Mouse (Mus musculus) small intestine, adult 2 months (tissue): ENCODE results near the gene Cxcl13. TPM values are rescaled to one million over a fixed set of nuclear protein-coding genes. Genes with fewer than 3 reads are reported as not detected.

Experiments
- H3K27ac ChIP-seq: fragments of 200-500 bp; 2 replicates; pipeline ENCODE4 v1.5.1; 2012; ENCODE audit warnings: low read depth, low read length, control low read depth, inconsistent platforms; ENCODE audit not compliant: insufficient read depth
- H3K27me3 ChIP-seq: fragments of 200-500 bp; 2 replicates; pipeline ENCODE4 v1.6.1; 2012; ENCODE audit warnings: mild to moderate bottlenecking, moderate library complexity, low read length, inconsistent platforms; ENCODE audit not compliant: control insufficient read depth, insufficient read depth
- H3K36me3 ChIP-seq: fragments of 200-500 bp; 2 replicates; pipeline ENCODE4 v1.6.1; 2012; ENCODE audit warnings: mild to moderate bottlenecking, low read length, control low read depth, inconsistent platforms; ENCODE audit not compliant: control insufficient read depth, insufficient read depth
- H3K4me1 ChIP-seq: fragments of 200-500 bp; 2 replicates; pipeline ENCODE4 v1.6.1; 2012; ENCODE audit warnings: low read length, inconsistent platforms, mixed read lengths; ENCODE audit not compliant: control insufficient read depth, insufficient read depth, insufficient read length
- H3K4me3 ChIP-seq: fragments of 200-500 bp; 2 replicates; pipeline ENCODE4 v1.5.1; 2012; ENCODE audit warnings: low read depth, mild to moderate bottlenecking, control low read depth, inconsistent platforms, low read length, moderate library complexity
- CTCF ChIP-seq: fragments of 200-500 bp; IDR thresholded peaks from 2 replicates; pipeline ENCODE4 v1.5.1; 2012; ENCODE audit warnings: low read depth, mild to moderate bottlenecking, control low read depth, inconsistent platforms, low read length, moderate library complexity, mixed read lengths; ENCODE audit not compliant: insufficient replicate concordance, insufficient read length; ENCODE audit errors: extremely low read depth
- POLR2A ChIP-seq: fragments of 200-500 bp; IDR thresholded peaks from 2 replicates; pipeline ENCODE4 v1.6.1; 2012; ENCODE audit warnings: low read depth, mild to moderate bottlenecking, control low read depth, inconsistent platforms, low read length, moderate library complexity
- WGBS: fragments of 180-500 bp; shearing (Covaris S2); methylation state at CpG from one replicate; pipeline ENCODE4 v1.1.7; 2018; 5-methylcytosine and 5-hydroxymethylcytosine counted together
- polyA plus RNA-seq: library from polyadenylated mRNA; depleted of rRNA; stranded (reverse); fragments of >200 nt; gene quantifications from 2 replicates; pipeline ENCODE4 v1.2.3, GENCODE M21; 2012

Cxcl13 gene
- polyA plus RNA-seq, 1 experiment, result 0.33 TPM

DNA sequence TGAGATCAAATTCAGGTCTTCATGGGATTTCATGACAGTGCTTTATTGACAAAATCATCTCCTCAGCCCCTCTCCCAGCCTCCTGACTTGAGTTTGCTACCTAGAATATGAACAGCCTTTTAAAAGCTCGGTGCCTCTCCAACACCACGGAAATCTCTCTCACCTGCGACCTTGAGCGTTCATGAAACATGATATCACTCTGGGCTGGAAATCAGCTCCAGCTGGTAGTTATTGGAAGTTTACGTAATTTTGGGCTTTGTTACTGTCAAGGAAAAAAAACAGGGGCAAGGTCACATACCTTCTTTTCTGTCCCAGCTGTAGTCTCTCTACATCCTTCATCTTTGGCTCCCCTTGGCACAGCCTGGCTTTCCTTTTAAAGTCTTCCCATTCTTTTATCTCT is 20.7 kb upstream of the Cxcl13 start:
- Histone ChIP-seq H3K36me3 (no peaks in the 10 kb centered on the region), H3K27ac (no peak overlapping the region), H3K4me3 (no peak overlapping the region), H3K4me1 (no peaks in the 10 kb centered on the region), H3K27me3 (no peaks in the 10 kb centered on the region)
- TF ChIP-seq CTCF (no peak), POLR2A (no peak)
- 70% methylated on average over 5 of the region's 5 CpGs for WGBS

DNA sequence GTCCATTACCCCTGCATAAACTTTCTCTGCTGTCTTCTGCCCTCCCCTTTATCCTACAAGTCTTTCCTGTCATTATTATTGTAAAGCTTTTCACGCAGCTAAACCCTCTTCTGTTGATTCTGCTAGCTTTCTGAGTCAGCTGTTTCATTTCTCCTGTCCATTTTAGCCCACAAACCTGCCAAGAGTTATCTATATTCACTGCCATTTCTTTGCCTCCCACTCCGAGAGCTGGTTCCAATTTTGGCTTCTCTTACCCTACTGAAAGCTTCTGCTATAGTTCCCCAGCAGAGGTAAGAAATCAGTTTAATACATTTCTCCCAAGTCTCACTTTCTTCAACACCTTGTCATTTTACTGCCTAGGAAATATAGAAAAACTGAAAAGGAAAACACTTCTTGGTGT is 19.6 kb upstream of the Cxcl13 start:
- H3K27ac ChIP-seq, result no peak overlapping the region
- H3K27me3 ChIP-seq, result no peaks in the 10 kb centered on the region
- H3K4me3 ChIP-seq, result no peak overlapping the region
- TF ChIP-seq CTCF (no peak), POLR2A (no peak)
- H3K36me3 ChIP-seq, result no peaks in the 10 kb centered on the region
- WGBS, result 77% methylated on average over 2 of the region's 2 CpGs
- H3K4me1 ChIP-seq, result no peaks in the 10 kb centered on the region

DNA sequence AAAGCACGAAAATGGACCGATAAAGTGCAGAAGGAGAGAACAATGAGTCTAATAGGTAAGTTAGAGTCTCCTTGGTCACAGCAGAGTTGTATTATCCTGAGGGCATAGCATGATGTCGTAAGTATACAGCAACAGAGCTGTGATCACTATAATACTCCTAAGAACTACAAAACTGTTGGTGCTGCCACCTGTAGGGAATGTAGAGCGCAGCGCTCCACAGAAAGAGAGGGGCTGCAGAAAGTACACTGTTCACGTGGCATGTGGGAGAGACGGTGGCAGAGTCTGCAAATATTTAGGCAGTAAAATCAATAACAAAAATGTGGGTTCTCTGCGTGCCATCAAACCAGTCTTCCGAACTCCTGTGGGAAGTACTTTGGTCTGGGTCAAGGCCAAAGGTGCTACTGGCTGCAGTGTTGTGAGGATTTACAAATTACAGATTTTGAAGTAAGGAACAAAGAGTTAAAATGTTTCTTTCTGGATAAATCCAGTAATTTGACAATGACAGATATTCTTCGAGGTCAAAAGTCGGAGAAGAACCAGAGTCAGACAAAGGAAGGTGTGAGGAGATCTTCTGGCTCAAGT is 18.6 kb upstream of the Cxcl13 start:
- Histone ChIP-seq H3K36me3 (no peaks in the 10 kb centered on the region), H3K27ac (no peak overlapping the region), H3K27me3 (no peaks in the 10 kb centered on the region), H3K4me1 (no peaks in the 10 kb centered on the region), H3K4me3 (no peak overlapping the region)
- TF ChIP-seq CTCF (peak; percentile 31; the same call in 1 of the 2 replicates), POLR2A (no peak)
- WGBS, result 66% methylated on average over 11 of the region's 11 CpGs

DNA sequence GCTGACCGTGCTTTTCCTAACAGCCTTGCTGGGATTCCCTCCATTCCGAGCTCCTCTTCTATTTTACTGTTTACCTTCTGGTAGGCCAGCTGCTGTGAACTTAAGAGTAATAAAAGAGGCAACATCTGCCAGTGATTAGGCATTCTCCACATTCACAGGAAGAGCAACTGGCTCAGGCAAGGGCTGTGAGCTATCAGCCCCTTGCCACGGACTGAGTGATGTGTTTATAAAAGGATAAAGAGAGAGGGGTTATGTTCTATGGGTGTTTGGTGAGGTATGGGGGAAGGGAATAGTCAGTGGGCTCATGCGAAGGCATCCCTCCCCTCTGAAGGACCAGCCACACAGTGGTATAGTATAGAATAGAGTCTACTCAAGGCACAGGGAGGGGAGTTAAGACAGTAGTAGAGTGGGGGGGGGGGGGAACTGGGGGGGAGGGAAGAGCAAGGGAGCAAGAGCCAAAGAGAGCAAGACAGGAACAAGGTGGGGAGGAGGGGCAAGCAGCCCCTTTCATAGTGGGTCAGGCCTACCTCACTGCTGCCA is 16.0 kb upstream of the Cxcl13 start:
- H3K4me3 ChIP-seq, result no peak overlapping the region
- 38% methylated on average over 4 of the region's 4 CpGs for WGBS

GRCm38 (mm10) chr5:95941562-95941961 is 15.2 kb upstream of the Cxcl13 start:
- Histone ChIP-seq H3K4me3 (no peak overlapping the region), H3K36me3 (no peaks in the 10 kb centered on the region), H3K4me1 (peaks cover 8% of the 10 kb centered on the region; the same call in 1 of the 2 replicates), H3K27ac (no peak overlapping the region), H3K27me3 (no peaks in the 10 kb centered on the region)
- TF ChIP-seq CTCF (no peak), POLR2A (no peak)
- WGBS, result 87% methylated on average over 7 of the region's 7 CpGs

More for the DNA sequence above, 16.0 kb upstream of the Cxcl13 start:
- peaks cover 5% of the 10 kb centered on the region; the same call in 1 of the 2 replicates for H3K4me1 ChIP-seq
- no peaks in the 10 kb centered on the region for H3K36me3 ChIP-seq
- no peak overlapping the region for H3K27ac ChIP-seq
- TF ChIP-seq POLR2A (no peak), CTCF (no peak)
- no peaks in the 10 kb centered on the region for H3K27me3 ChIP-seq

GRCm38 (mm10) chr5:95945120-95945519 is 11.6 kb upstream of the Cxcl13 start:
- Histone ChIP-seq H3K4me1 (peaks cover 8% of the 10 kb centered on the region; the same call in 1 of the 2 replicates), H3K36me3 (no peaks in the 10 kb centered on the region), H3K27me3 (no peaks in the 10 kb centered on the region), H3K4me3 (no peak overlapping the region), H3K27ac (no peak overlapping the region)
- TF ChIP-seq CTCF, result no peak
- no peak for TF ChIP-seq POLR2A
- WGBS, result 28% methylated on average over 3 of the region's 3 CpGs

GRCm38 (mm10) chr5:95946344-95946743 is 10.4 kb upstream of the Cxcl13 start:
- H3K4me3 ChIP-seq, result no peak overlapping the region
- H3K36me3 ChIP-seq, result no peaks in the 10 kb centered on the region
- 57% methylated on average over 2 of the region's 2 CpGs for WGBS
- H3K27ac ChIP-seq, result no peak overlapping the region
- peaks cover 8% of the 10 kb centered on the region; the same call in 1 of the 2 replicates for H3K4me1 ChIP-seq
- TF ChIP-seq CTCF, result no peak
- no peak for TF ChIP-seq POLR2A
- H3K27me3 ChIP-seq, result no peaks in the 10 kb centered on the region

DNA sequence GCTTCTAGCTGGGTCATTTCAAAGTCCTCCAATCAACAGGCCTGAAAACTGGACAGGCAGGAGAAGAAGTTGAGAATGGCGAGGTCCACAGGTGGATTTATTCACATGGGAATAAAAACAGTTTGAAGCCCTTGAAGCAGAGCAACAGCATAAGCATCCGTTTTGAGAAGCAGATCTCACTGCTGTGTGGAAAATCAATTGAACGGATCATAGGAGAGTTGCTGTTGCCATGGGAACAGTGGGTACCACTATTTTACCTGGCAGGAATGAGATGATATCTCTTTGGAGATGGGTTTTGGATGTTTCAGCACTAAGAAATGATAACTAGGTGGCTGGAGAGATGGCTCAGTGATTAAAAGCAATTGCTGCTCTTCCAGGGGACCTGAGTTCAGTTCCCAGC is 8.1 kb upstream of the Cxcl13 start:
- peaks cover 8% of the 10 kb centered on the region; the same call in 1 of the 2 replicates for H3K4me1 ChIP-seq
- no peaks in the 10 kb centered on the region for H3K27me3 ChIP-seq
- H3K27ac ChIP-seq, result no peak overlapping the region
- no peak for TF ChIP-seq CTCF
- TF ChIP-seq POLR2A, result no peak
- no peaks in the 10 kb centered on the region for H3K36me3 ChIP-seq
- WGBS, result 92% methylated on average over 3 of the region's 3 CpGs
- no peak overlapping the region for H3K4me3 ChIP-seq
